Mouse (Mus musculus) gastrocnemius, adult 18-20 months (tissue): Measurements from ENCODE around the gene Slf2. TPM values are rescaled to one million over a fixed set of nuclear protein-coding genes. Genes with fewer than 3 reads are reported as not detected.

Source experiments
- DNase-seq: peaks from one replicate; pipeline ENCODE4 v3.0.0; 2021; ENCODE audit warnings: low spot score
- total RNA-seq, 2 experiments: library from RNA; stranded (reverse); gene quantifications; 2 replicates each; pipeline ENCODE4 v1.2.3; 2021

Slf2 gene
- total RNA-seq, 2 experiments from 2014 or later = 10.5 to 11.5 TPM

- DNase-seq = no peak
Observed at GRCm38 (mm10) chr19:45007425-45008191, 76.7 kb downstream of the Slf2 start.

GRCm38 (mm10) chr19:45010646-45011045, 79.7 kb downstream of the Slf2 start:
- DNase-seq = no peak

GRCm38 (mm10) chr19:45012219-45012618, 81.3 kb downstream of the Slf2 start:
- no peak for DNase-seq

- DNase-seq = no peak
Observed at GRCm38 (mm10) chr19:45012636-45013035, 81.7 kb downstream of the Slf2 start.

GRCm38 (mm10) chr19:45013581-45014225, 82.8 kb downstream of the Slf2 start:
- DNase-seq = no peak

- no peak for DNase-seq
Observed at GRCm38 (mm10) chr19:45014335-45014971, 83.5 kb downstream of the Slf2 start, which contains the start of gene Lzts2. Gene Lzts2 (plus strand): TSS chr19:45014414.

GRCm38 (mm10) chr19:45014981-45015402, 84.0 kb downstream of the Slf2 start:
- DNase-seq = peak; percentile 78

GRCm38 (mm10) chr19:45015518-45016281, 84.7 kb downstream of the Slf2 start:
- peak; percentile 74 for DNase-seq

- DNase-seq = peak; percentile 90
Observed at GRCm38 (mm10) chr19:45016341-45017215, 85.6 kb downstream of the Slf2 start.

- peak; percentile 84 for DNase-seq
Observed at GRCm38 (mm10) chr19:45017216-45017771, 86.3 kb downstream of the Slf2 start.

GRCm38 (mm10) chr19:45017909-45018308, 87.0 kb downstream of the Slf2 start:
- DNase-seq = peak; percentile 85

GRCm38 (mm10) chr19:45018351-45018831, 87.4 kb downstream of the Slf2 start:
- no peak for DNase-seq

- peak; percentile 73 for DNase-seq
Observed at GRCm38 (mm10) chr19:45020348-45020747, 89.4 kb downstream of the Slf2 start.

- no peak for DNase-seq
Observed at GRCm38 (mm10) chr19:45021362-45021761, 90.4 kb downstream of the Slf2 start.

GRCm38 (mm10) chr19:45023993-45024392, 93.0 kb downstream of the Slf2 start:
- DNase-seq = no peak

- no peak for DNase-seq
Observed at GRCm38 (mm10) chr19:45024775-45025174, 93.8 kb downstream of the Slf2 start.

- no peak for DNase-seq
Observed at GRCm38 (mm10) chr19:45025937-45026568, 95.1 kb downstream of the Slf2 start.

GRCm38 (mm10) chr19:45026958-45027670, 96.2 kb downstream of the Slf2 start:
- peak; percentile 80 for DNase-seq

- DNase-seq = no peak
Observed at GRCm38 (mm10) chr19:45027848-45028247, 96.9 kb downstream of the Slf2 start.
